Mouse (Mus musculus): ENCODE data around the gene Bcor. TPM values are rescaled to one million over a fixed set of nuclear protein-coding genes. Genes with fewer than 3 reads are reported as not detected.
A peak's percentile ranks its signal among the peaks of the same experiment; 100 is the strongest.

Gene Bcor
- total RNA-seq, 2 experiments from 2014 or later = 24.7 to 27.3 TPM

GRCm38 (mm10) chrX:12076763-12077600 lies 83.2 kb downstream of the Bcor start:
- ATAC-seq (ENCODE audit: poor library complexity, severe bottlenecking) = peak; percentile 22

- ATAC-seq (ENCODE audit: poor library complexity, severe bottlenecking) = no peak
Measured at GRCm38 (mm10) chrX:12072721-12073120, 87.4 kb downstream of the Bcor start.

DNA sequence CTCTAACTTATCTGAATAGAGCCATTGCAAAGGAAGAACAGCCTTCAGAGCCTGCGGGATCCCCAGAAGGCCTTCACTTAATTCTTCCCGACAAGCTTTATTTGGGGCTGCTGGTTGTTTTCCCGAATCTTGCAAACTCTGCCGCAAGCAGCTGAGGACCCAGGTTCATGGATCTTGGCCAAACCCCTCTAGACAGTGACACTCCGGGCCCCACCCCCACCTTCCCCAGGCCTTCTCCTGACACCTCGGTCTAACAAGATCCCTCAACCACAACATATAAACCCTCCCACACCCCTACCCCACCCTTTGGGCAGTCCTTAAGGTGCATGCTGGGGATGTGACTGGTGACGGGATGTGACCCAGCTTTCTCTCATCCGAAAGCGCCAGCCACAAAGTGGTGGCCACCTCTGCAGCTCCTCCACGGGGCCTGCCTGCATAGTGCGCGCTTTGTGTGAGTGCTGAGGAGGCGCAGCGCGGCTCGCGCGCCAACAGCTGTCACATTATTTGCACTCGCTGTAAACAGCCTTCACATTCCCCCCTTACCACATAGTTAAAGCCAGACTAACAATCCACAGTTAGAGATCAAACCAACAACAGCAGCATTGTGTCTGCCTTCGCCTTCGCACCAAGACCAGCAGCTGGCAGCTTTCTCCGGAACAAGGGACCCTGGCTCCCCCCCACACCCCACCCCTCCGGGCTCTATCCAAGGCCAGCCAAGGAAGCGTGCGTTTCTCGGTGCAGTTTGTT lies 91.0 kb downstream of the Bcor start:
- no peak for ATAC-seq (ENCODE audit: poor library complexity, severe bottlenecking)

DNA sequence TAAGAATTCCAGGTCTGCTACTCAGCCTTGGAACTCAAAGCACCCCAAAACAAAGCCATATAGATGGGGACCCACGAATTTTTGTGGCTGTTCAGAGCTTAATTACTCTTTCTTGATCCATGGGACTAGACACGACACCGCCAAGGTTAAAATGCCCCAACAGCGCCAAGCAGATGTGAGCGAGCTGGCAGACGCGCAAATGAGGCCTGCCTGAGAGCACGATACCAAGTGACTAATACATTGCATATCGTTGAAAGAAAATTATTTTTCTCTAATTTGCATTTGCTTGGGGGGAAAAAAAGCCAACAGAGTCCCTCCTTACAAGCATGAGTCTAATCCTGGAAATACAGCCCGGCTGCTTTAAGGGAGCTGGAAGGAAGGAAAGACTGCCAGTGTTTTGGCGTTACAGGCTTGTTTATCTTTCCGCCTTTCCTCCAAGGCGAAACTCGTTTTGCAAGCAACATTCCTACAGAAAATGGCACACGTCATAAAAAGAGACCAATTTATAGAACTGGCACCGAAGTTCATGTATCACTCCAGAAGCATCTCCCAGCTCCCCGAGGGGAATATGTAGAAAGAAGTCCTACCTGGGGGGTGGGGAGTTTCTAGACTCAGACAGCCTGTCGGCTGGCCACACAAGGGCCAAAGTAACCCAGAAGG lies 92.2 kb downstream of the Bcor start:
- ATAC-seq (ENCODE audit: poor library complexity, severe bottlenecking) = no peak

GRCm38 (mm10) chrX:12067031-12067430 lies 93.1 kb downstream of the Bcor start:
- ATAC-seq (ENCODE audit: poor library complexity, severe bottlenecking) = no peak

- no peak for ATAC-seq (ENCODE audit: poor library complexity, severe bottlenecking)
Measured at GRCm38 (mm10) chrX:12065782-12066181, 94.4 kb downstream of the Bcor start.

- ATAC-seq (ENCODE audit: poor library complexity, severe bottlenecking) = no peak
Measured at GRCm38 (mm10) chrX:12062932-12063260, 97.3 kb downstream of the Bcor start.

- ATAC-seq (ENCODE audit: poor library complexity, severe bottlenecking) = no peak
Measured at GRCm38 (mm10) chrX:12062121-12062931, 97.8 kb downstream of the Bcor start.

GRCm38 (mm10) chrX:12060848-12061247 lies 99.3 kb downstream of the Bcor start:
- ATAC-seq (ENCODE audit: poor library complexity, severe bottlenecking) = no peak

DNA sequence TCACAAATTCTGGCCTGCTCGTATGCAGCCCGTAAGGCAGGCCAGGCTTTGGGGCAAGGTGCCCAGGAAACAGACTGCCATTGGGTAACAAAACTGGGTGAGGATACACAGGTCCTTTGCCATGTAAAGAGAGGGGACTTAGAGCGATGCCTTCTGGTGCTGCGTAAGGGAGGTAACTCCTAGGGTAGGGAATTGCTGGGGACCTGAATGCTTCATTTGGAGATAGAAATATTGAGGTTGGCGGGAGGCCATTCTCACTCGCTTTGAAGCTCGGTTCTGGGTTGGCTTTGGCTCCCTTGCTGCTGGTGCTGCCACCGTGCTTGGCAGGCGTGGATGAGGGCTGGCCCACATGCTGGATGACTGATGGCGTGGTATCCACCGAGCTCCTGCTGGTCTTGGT lies 102.9 kb downstream of the Bcor start:
- ATAC-seq (ENCODE audit: poor library complexity, severe bottlenecking) = no peak

- ATAC-seq (ENCODE audit: poor library complexity, severe bottlenecking) = no peak
Measured at GRCm38 (mm10) chrX:12053315-12053914, 106.7 kb downstream of the Bcor start.

GRCm38 (mm10) chrX:12052651-12053050 lies 107.5 kb downstream of the Bcor start:
- no peak for ATAC-seq (ENCODE audit: poor library complexity, severe bottlenecking)

- ATAC-seq (ENCODE audit: poor library complexity, severe bottlenecking) = no peak
Measured at GRCm38 (mm10) chrX:12048721-12049120, 111.4 kb downstream of the Bcor start.

DNA sequence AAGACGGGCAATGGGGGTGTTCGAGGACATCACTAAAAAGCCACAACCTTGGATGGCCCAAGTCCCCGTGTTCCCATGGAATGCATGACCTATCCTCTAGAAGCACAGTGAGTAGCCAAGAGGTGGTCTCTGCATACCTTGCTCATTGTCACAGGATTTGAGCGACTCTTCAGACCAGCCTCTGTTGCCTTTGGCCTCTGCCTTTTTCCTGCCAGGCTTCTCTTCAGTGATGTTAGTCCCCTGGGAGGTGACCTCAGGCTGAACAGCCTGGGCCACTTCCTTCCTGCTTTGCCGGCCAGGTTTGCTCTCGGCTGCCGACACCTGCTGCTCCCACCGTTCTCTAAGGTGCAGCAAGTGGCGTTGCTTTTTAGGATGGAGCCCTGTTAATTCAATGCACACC lies 112.0 kb downstream of the Bcor start:
- no peak for ATAC-seq (ENCODE audit: poor library complexity, severe bottlenecking)

DNA sequence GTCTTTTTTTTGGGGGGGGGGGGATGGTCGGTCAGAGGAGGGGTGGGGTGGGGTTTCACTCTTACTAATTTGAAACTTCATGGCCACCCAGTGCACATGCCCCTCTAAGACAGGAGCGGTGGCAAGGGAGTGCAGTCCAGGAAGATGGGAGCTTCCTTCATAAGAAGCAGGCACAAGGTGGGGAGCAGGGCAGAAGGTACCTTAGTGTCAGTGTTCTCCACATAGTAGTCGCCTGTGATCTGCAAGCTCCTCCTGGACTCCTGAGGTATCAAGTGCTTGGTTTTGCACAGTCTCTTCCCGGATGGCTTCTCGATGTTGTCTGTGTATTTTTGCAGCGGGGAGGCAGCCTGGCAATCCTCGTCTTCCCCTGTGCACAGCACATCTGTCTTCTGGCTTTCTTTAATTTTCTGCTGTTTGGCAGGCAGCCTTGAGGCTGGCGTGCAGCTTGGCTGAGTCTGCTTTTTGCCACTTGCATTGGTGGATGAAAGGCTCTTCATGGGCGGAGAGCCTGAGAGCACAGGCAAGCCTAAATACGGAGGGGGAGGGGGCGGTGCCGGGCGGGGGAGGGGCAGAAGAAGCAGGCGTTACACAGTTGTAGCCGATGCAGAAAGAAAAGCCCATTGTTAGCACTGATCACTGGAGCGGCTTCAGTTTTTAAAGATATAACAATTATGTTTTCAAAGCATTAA lies 112.8 kb downstream of the Bcor start:
- ATAC-seq (ENCODE audit: poor library complexity, severe bottlenecking) = no peak

GRCm38 (mm10) chrX:12046676-12047075 lies 113.5 kb downstream of the Bcor start:
- ATAC-seq (ENCODE audit: poor library complexity, severe bottlenecking) = no peak

DNA sequence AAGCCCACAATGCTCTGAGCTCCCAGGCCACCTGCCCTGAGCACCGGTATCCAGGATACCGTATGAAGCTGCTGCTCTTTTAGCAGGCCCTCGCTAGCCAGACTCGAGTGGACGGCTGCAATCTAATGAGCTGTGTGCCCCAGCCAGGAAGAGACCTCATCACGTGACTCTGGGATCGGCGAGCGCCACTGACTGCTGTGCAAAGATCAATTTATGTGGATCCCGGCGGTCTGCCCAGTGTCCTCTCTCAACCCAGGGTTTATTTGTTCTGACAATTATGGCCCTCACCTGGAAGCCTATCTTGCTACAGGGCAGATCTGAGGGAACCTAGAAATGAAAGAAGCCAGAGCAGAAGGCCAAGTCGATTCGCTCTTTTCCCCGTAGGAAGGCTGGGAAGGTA lies 116.8 kb downstream of the Bcor start:
- no peak for ATAC-seq (ENCODE audit: poor library complexity, severe bottlenecking)

GRCm38 (mm10) chrX:12041453-12041852 lies 118.7 kb downstream of the Bcor start:
- no peak for ATAC-seq (ENCODE audit: poor library complexity, severe bottlenecking)

DNA sequence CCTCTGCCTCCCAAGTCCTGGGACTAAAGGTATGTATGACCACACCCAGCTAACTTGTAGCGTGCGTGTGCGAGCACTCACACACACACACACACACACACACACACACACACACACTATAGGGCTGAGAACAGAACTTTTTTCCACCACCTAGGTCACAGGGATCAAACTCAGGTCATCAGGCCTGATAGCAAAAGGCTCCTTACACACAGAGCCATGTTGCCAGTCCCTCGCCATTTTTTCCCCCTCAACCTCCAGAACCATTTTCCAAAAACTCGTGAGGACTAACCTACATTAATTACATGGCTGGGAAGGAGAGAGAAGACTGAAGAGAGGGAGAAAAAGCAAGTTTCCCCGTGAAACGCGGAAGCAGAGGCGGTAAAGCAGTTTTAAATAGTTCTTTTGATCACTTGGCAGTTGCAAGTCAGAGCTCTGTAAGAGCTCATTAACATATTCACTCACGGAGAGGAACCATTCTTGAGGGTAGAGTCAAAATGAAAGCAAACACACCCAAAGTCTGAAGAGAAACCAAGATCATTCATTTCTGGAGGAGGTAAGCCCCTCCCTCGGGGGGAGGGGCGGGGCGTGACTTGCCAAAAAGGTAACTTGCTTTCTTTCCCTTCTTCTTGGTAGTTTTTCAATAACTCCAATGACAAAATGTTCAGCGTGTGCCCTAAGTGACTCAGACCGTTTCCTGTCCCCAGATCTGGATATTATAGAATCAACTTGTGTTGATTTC lies 145.3 kb downstream of the Bcor start:
- peak; percentile 84 for ATAC-seq (ENCODE audit: poor library complexity, severe bottlenecking)

Data from megakaryocyte, adult 5-6 weeks (primary cell).